Mouse (Mus musculus) stomach, embryonic 14.5 days (tissue): ENCODE measurements at regions not wholly inside any gene's neighbourhood (a gene's known extent, or its start where the extent isn't known, plus 50 kb on each side); places are given as distances from the start of the nearest gene placed in this dataset.

Source experiments
- ATAC-seq: fragments of 200-750 bp; cut with Nextera tagmentation; 2 replicates; pipeline ENCODE4 v1.8.0; 2017; ENCODE audit warnings: low read depth, moderate TSS enrichment; ENCODE audit not compliant: insufficient number of reproducible peaks, insufficient read depth, low FRiP score
- H3K27ac ChIP-seq: fragments of 300-500 bp; sonication (generic); 2 replicates; pipeline ENCODE4 v1.5.1; 2014; ENCODE audit warnings: mild to moderate bottlenecking, low read length, moderate library complexity, mixed read lengths
- H3K27me3 ChIP-seq: fragments of 300-500 bp; sonication (generic); 2 replicates; pipeline ENCODE4 v1.6.1; 2014; ENCODE audit warnings: low read length, control low read depth, mixed read lengths; ENCODE audit not compliant: control insufficient read depth, insufficient read depth
- H3K36me3 ChIP-seq: fragments of 300-500 bp; sonication (generic); 2 replicates; pipeline ENCODE4 v1.6.1; 2014; ENCODE audit warnings: mild to moderate bottlenecking, control low read depth, low read length, moderate library complexity, mixed read lengths; ENCODE audit not compliant: control insufficient read depth, insufficient read depth
- H3K4me1 ChIP-seq: fragments of 300-500 bp; sonication (generic); 2 replicates; pipeline ENCODE4 v1.6.1; 2014; ENCODE audit warnings: low read length, control low read depth, mixed read lengths; ENCODE audit not compliant: control insufficient read depth, insufficient read depth
- H3K4me2 ChIP-seq: fragments of 300-500 bp; sonication (generic); replicated peaks from 2 replicates; pipeline ENCODE4 v1.6.1; 2014; ENCODE audit warnings: low read depth, low read length, control low read depth
- H3K4me3 ChIP-seq: fragments of 300-500 bp; sonication (generic); 2 replicates; pipeline ENCODE4 v1.5.1; 2014; ENCODE audit warnings: low read depth, low read length, control low read depth
- H3K9ac ChIP-seq: fragments of 300-500 bp; sonication (generic); replicated peaks from 2 replicates; pipeline ENCODE4 v1.6.1; 2014; ENCODE audit warnings: low read depth, mild to moderate bottlenecking, control low read depth, low read length, moderate library complexity, mixed read lengths
- H3K9me3 ChIP-seq: fragments of 300-500 bp; sonication (generic); 2 replicates; pipeline ENCODE4 v1.6.1; 2016; ENCODE audit warnings: low read depth, low read length, control low read depth; ENCODE audit not compliant: control insufficient read depth
- WGBS: fragments of 180-500 bp; shearing (Covaris S2); extraction: QIAGEN DNeasy Blood & Tissue Kit; methylation state at CpG from one replicate; pipeline ENCODE4 v1.1.7; 2014; 5-methylcytosine and 5-hydroxymethylcytosine counted together

- Histone ChIP-seq H3K36me3 (no peaks in the 10 kb centered on the region), H3K27ac (no peak overlapping the region), H3K4me2 (no peak overlapping the region), H3K9me3 (no peaks in the 10 kb centered on the region), H3K27me3 (no peaks in the 10 kb centered on the region), H3K4me3 (no peak overlapping the region), H3K4me1 (no peaks in the 10 kb centered on the region), H3K9ac (no peak overlapping the region)
- WGBS, result 70% methylated on average over 2 of the region's 2 CpGs
- no peak for ATAC-seq
These were observed 221.2 kb upstream of the 4931429L15Rik start for GRCm38 (mm10) chr9:46541001-46541400.

DNA sequence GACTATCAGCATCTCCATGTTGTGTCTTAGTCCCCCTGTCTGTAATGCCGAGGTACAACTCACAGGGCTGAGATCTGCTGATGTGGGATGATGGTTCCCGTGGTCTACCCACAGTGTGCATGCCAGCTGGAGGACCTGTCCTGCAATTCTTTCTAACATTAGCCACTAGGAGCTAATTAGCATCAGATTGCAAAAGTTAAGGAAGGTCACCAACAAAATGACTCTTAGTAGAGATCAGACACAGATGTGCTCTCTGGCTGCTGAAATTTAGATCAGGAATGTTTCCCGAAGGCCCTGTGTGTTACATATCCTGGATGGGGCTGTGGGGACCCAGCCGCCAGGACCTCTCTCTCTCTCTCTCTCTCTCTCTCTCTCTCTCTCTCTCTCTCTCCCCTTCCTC, 218.8 kb upstream of the 4931429L15Rik start:
- Histone ChIP-seq H3K27me3 (no peaks in the 10 kb centered on the region), H3K9ac (no peak overlapping the region), H3K4me2 (no peak overlapping the region), H3K9me3 (no peaks in the 10 kb centered on the region), H3K4me1 (no peaks in the 10 kb centered on the region), H3K27ac (no peak overlapping the region), H3K36me3 (no peaks in the 10 kb centered on the region), H3K4me3 (no peak overlapping the region)
- WGBS, result 65% methylated on average over 3 of the region's 4 CpGs
- no peak for ATAC-seq

- no peak overlapping the region for H3K4me3 ChIP-seq
- no peak overlapping the region for H3K9ac ChIP-seq
- no peaks in the 10 kb centered on the region for H3K36me3 ChIP-seq
- H3K4me2 ChIP-seq, result no peak overlapping the region
- WGBS, result 79% methylated on average over 20 of the region's 20 CpGs
- ATAC-seq, result no peak
- no peaks in the 10 kb centered on the region for H3K9me3 ChIP-seq
- H3K27me3 ChIP-seq, result no peaks in the 10 kb centered on the region
- no peak overlapping the region for H3K27ac ChIP-seq
- H3K4me1 ChIP-seq, result no peaks in the 10 kb centered on the region
These were observed 196.8 kb upstream of the 4931429L15Rik start for GRCm38 (mm10) chr9:46516401-46517130.

DNA sequence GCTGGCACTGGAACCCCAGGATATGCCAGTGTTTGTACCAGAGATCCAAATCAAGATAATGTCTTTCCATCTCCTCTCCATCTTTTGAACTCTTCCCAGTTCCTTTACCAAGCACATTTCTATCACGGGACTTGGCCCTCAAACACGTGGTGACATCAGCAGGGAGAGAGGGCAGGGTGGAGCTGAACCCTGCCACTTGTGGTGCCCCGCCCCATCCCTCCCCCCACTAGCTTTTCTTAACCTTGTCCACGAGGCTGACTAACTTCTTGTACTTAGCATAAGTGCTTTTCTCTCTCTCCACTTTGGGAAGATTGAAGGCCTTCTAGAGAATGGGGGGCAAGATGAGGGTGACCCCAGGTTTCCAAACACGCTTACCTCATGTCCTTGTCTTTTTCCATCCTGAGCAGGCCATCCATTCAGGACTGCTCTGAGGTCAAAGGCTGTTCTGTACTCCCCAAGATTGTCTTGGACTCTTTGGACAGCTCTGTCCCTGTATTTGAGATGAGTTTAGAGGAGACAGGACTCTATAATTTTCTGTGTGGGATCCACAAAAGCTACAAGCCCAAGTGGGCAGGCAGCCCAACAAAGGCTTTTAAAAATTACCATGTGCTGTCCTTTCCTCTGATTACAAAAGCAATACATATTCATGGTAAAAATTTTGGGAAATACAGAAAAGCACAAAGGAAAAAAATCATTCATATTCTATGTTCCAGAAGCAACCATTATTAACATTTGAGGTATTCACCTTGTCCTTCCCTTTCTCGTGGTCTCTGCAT, 192.7 kb upstream of the 4931429L15Rik start:
- no peaks in the 10 kb centered on the region for H3K36me3 ChIP-seq
- H3K4me3 ChIP-seq, result no peak overlapping the region
- no peak overlapping the region for H3K27ac ChIP-seq
- WGBS, result 49% methylated on average over 6 of the region's 6 CpGs
- no peak overlapping the region for H3K9ac ChIP-seq
- H3K27me3 ChIP-seq, result no peaks in the 10 kb centered on the region
- no peak for ATAC-seq
- no peaks in the 10 kb centered on the region for H3K9me3 ChIP-seq
- H3K4me2 ChIP-seq, result no peak overlapping the region
- no peaks in the 10 kb centered on the region for H3K4me1 ChIP-seq

DNA sequence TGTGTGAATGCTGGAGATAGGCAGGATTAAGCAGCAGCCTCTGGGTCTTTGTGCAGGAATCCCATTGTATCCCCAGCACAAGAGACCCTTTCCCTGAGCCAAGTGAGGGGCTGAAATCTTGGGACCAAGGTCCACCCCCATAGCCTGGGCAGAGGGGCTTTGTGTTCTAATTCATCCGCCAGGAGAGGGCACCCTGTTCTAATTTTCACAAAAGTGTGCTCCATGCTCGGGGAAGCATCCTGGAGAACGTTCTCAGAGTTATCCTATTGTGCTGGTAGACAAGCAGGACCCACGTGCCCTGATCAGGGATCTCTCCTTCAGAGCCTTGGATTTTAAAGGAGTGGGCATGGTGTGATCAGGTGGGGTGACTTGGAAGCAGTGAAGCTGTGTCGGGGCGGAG, 191.5 kb upstream of the 4931429L15Rik start:
- H3K9me3 ChIP-seq, result no peaks in the 10 kb centered on the region
- H3K27ac ChIP-seq, result no peak overlapping the region
- 51% methylated on average over 6 of the region's 6 CpGs for WGBS
- ATAC-seq, result no peak
- no peaks in the 10 kb centered on the region for H3K27me3 ChIP-seq
- no peak overlapping the region for H3K4me3 ChIP-seq
- no peaks in the 10 kb centered on the region for H3K4me1 ChIP-seq
- no peaks in the 10 kb centered on the region for H3K36me3 ChIP-seq
- no peak overlapping the region for H3K4me2 ChIP-seq
- no peak overlapping the region for H3K9ac ChIP-seq

- H3K9ac ChIP-seq, result no peak overlapping the region
- no peak overlapping the region for H3K4me2 ChIP-seq
- no peaks in the 10 kb centered on the region for H3K9me3 ChIP-seq
- no peaks in the 10 kb centered on the region for H3K27me3 ChIP-seq
- no peaks in the 10 kb centered on the region for H3K4me1 ChIP-seq
- WGBS, result 55% methylated on average over 5 of the region's 5 CpGs
- ATAC-seq, result no peak
- H3K4me3 ChIP-seq, result no peak overlapping the region
- H3K36me3 ChIP-seq, result no peaks in the 10 kb centered on the region
- no peak overlapping the region for H3K27ac ChIP-seq
These were observed 190.1 kb upstream of the 4931429L15Rik start for GRCm38 (mm10) chr9:46509896-46510295.

GRCm38 (mm10) chr9:46509458-46509857, 189.7 kb upstream of the 4931429L15Rik start:
- no peak overlapping the region for H3K4me2 ChIP-seq
- no peaks in the 10 kb centered on the region for H3K27me3 ChIP-seq
- no peak overlapping the region for H3K4me3 ChIP-seq
- ATAC-seq, result no peak
- no peak overlapping the region for H3K27ac ChIP-seq
- 29% methylated on average over 5 of the region's 5 CpGs for WGBS
- no peak overlapping the region for H3K9ac ChIP-seq
- no peaks in the 10 kb centered on the region for H3K4me1 ChIP-seq
- no peaks in the 10 kb centered on the region for H3K9me3 ChIP-seq
- no peaks in the 10 kb centered on the region for H3K36me3 ChIP-seq

DNA sequence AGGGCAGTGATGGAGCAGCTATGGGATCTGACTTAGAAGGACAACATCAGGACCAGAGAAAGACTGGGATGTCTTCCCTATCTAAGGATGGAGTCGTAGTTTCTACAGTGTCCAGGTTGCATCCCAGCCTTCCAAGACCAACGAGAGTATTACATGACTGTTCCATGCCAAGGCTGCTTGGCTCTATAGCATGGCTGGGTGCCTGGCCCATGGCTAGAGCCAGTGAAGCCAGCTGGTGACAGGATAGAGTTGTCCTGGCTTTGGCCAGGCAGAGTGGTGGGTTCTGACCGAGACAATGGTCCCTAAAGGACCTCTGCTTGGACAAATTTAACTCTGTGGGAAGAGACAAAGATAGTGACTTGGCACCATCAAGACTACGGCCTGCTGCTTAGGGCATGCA, 187.2 kb upstream of the 4931429L15Rik start:
- no peak for ATAC-seq
- Histone ChIP-seq H3K27me3 (no peaks in the 10 kb centered on the region), H3K4me3 (no peak overlapping the region), H3K36me3 (no peaks in the 10 kb centered on the region), H3K9me3 (no peaks in the 10 kb centered on the region), H3K27ac (no peak overlapping the region), H3K9ac (no peak overlapping the region), H3K4me1 (no peaks in the 10 kb centered on the region), H3K4me2 (no peak overlapping the region)
- 85% methylated on average over 4 of the region's 4 CpGs for WGBS
